Mouse (Mus musculus) liver, adult 2 months (tissue): ENCODE measurements around the gene Cfap44. TPM values are rescaled to one million over a fixed set of nuclear protein-coding genes. Genes with fewer than 3 reads are reported as not detected.

Experiments used
- DNase-seq: peaks from one replicate; pipeline ENCODE4 v3.0.0-alpha.2; 2011; ENCODE audit warnings: low read depth, low spot score; ENCODE audit errors: extremely low read depth
- H3K27ac ChIP-seq: fragments of 200-500 bp; replicated peaks from 2 replicates; pipeline ENCODE4 v1.5.1; 2012; ENCODE audit warnings: low read depth, mild to moderate bottlenecking, control low read depth, inconsistent platforms, low read length; ENCODE audit not compliant: insufficient read depth
- H3K27me3 ChIP-seq: fragments of 200-500 bp; 2 replicates; pipeline ENCODE4 v1.6.1; 2012; ENCODE audit warnings: mild to moderate bottlenecking, moderate library complexity, low read length, inconsistent platforms; ENCODE audit not compliant: control insufficient read depth, insufficient read depth
- H3K36me3 ChIP-seq: fragments of 200-500 bp; 2 replicates; pipeline ENCODE4 v1.6.1; 2012; ENCODE audit warnings: low read length, inconsistent platforms; ENCODE audit not compliant: control insufficient read depth, insufficient read depth
- H3K4me1 ChIP-seq: fragments of 200-500 bp; 2 replicates; pipeline ENCODE4 v1.6.1; 2011; ENCODE audit warnings: low read length; ENCODE audit not compliant: control insufficient read depth, insufficient read depth
- H3K4me3 ChIP-seq: fragments of 200-500 bp; 2 replicates; pipeline ENCODE4 v1.5.1; 2011; ENCODE audit warnings: low read depth, mild to moderate bottlenecking, control low read depth, low read length, moderate library complexity; ENCODE audit not compliant: insufficient read depth
- H3K79me2 ChIP-seq: fragments of 200-500 bp; 2 replicates; pipeline ENCODE4 v1.6.1; 2012; ENCODE audit warnings: inconsistent platforms, mild to moderate bottlenecking, low read length, moderate library complexity; ENCODE audit not compliant: control insufficient read depth, insufficient read depth
- H3K9ac ChIP-seq: fragments of 200-500 bp; 2 replicates; pipeline ENCODE4 v1.6.1; 2012; ENCODE audit warnings: low read depth, mild to moderate bottlenecking, control low read depth, inconsistent platforms, low read length
- CTCF ChIP-seq: fragments of 200-500 bp; IDR thresholded peaks from 2 replicates; pipeline ENCODE4 v1.5.1; 2011; ENCODE audit warnings: low read depth, low read length, control low read depth
- POLR2A ChIP-seq: fragments of 200-500 bp; IDR thresholded peaks from 2 replicates; pipeline ENCODE4 v1.6.1; 2011; ENCODE audit warnings: low read length, control low read depth; ENCODE audit not compliant: insufficient read depth; ENCODE audit errors: extremely low read depth
- WGBS: fragments of 180-500 bp; shearing (Covaris S2); methylation state at CpG from one replicate; pipeline ENCODE4 v1.1.7; 2018; 5-methylcytosine and 5-hydroxymethylcytosine counted together
- polyA plus RNA-seq: library from polyadenylated mRNA; depleted of rRNA; stranded (reverse); fragments of >200 nt; gene quantifications from 2 replicates; pipeline ENCODE4 v1.2.3, GENCODE M21; 2012
- total RNA-seq: library from RNA; depleted of rRNA; stranded (reverse); fragments of >200 nt; gene quantifications from 2 replicates; pipeline ENCODE4 v1.2.3, GENCODE M21; 2014

Cfap44 gene
- total and polyA plus RNA-seq, 2 experiments = not detected

DNA sequence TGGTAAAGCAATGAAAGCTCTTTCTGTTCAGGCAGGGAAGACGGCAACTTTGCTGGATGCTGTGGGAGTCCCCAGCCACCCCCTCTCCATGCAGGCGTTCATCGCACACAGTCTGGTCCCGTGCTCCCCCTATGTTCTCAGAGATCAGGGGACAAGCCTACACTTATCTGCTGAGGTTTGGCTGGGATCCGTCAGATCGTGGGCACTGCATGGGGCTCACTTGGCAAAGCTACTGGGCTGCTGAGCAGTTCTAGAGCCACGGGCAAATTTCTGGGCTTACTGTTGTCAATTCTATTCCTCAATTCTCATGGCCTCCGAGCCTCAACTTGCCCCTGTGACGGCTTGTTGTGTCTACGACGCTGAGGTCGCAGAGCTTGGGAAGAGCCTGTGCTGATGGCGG, 114.2 kb downstream of the Cfap44 start:
- Histone ChIP-seq H3K9ac (no peak overlapping the region), H3K4me1 (no peaks in the 10 kb centered on the region), H3K27me3 (no peaks in the 10 kb centered on the region), H3K36me3 (no peaks in the 10 kb centered on the region), H3K4me3 (no peak overlapping the region), H3K79me2 (no peaks in the 10 kb centered on the region), H3K27ac (no peak overlapping the region)
- 85% methylated on average over 13 of the region's 13 CpGs for WGBS
- DNase-seq = no peak
- TF ChIP-seq POLR2A = no peak
- TF ChIP-seq CTCF = no peak

DNA sequence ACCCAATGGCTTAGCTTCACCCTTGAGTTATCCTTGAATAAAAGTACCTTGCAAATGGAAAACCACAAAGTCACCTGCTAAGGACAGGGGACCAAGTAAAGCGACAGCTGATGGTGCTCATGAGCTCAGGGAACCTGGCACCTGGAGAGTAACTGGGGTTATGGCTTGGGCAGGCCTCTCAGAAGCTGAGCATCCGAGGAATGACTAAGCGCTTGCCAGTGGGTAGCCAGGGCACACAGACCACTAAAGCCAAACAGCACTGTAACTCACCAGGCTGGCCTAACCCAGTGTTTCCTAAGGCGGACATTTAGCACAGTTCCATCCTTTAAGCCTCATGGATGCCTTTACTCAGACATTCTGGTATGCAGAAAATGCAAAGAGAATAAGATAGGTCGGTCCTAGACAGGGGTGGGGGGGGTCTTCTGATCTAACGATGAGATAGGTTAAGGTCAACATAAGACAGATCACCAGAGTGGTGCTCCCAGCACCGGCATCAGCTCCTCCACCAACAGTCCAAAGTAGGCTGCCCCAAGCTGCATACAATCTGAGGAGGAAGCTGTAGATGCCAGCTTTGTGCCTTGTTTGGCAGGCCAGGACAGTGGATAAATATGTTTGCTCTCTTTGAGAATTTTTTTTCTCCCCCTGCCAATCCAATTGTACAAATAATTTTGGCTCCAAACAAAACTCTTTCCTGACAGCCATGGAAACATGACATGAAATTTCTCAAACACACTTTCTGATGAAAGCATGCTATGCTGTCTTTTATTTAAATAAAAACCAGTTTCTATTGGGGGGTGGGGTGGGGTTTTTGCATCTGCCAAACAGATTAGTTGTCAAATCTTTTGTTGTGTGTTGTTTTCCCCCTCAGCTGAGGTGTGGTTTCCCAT, 115.1 kb downstream of the Cfap44 start:
- 63% methylated on average over 7 of the region's 7 CpGs for WGBS

DNA sequence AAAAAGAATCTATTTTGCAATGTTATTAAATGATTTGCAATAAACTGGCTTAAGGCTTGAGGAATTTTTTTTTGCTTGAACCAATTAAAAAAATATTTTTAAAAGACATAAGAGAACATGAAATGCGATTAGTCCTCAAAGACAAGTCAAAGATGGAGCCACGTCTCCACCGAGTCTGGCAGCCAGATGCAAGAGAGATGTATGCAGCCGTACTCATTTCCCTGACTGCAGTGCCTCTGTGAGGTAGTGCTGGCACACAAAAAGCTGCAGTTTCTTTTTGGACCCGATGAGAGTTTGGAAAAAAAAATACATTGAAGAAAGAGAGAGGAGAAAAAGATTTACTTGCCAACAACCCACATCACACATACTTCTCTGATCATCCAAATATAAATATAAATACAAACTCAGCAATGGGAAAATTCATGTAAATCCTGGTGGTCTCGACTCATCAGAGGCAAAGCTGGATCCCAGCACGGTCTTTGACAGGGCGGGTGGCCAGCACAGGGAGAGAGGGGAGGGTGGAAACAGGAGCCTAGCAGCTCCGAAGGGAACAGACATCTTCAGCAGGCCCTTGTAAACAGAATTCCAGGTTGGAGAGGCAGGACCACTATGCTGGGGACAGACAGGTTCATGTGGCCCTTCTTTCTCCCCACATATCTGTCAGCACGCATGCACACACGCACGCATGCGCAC, 116.1 kb downstream of the Cfap44 start:
- no peak for DNase-seq
- H3K9ac ChIP-seq = no peak overlapping the region
- TF ChIP-seq CTCF (no peak), POLR2A (no peak)
- H3K4me1 ChIP-seq = no peaks in the 10 kb centered on the region
- H3K27me3 ChIP-seq = no peaks in the 10 kb centered on the region
- H3K4me3 ChIP-seq = no peak overlapping the region
- 75% methylated on average over 13 of the region's 13 CpGs for WGBS
- H3K27ac ChIP-seq = no peak overlapping the region
- H3K79me2 ChIP-seq = no peaks in the 10 kb centered on the region
- no peaks in the 10 kb centered on the region for H3K36me3 ChIP-seq

More for the DNA sequence above, 115.1 kb downstream of the Cfap44 start:
- Histone ChIP-seq H3K27me3 (no peaks in the 10 kb centered on the region), H3K36me3 (no peaks in the 10 kb centered on the region), H3K4me3 (no peak overlapping the region), H3K4me1 (no peaks in the 10 kb centered on the region), H3K27ac (no peak overlapping the region), H3K79me2 (no peaks in the 10 kb centered on the region), H3K9ac (no peak overlapping the region)
- DNase-seq = no peak
- TF ChIP-seq CTCF = no peak
- no peak for TF ChIP-seq POLR2A

DNA sequence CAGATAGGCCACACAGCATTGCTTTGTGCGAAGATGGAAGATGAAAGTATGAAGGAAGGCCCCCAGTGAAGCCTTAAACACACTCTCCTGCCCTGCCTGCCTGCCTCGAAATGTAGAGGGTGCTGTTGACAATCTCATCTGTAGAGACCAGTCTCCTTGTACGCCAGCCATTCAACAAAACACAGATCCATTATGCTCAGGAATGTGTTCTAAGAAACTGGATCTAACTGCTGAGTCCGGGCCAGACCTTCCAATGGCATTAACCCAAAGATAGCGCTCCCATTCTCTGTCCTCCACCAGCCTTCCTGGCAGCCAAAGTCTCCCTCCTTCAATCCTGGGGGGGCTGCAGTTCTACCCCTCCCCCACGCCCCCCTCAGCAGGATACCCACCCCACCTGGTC, 121.9 kb downstream of the Cfap44 start:
- Histone ChIP-seq H3K4me1 (no peaks in the 10 kb centered on the region), H3K9ac (no peak overlapping the region), H3K36me3 (no peaks in the 10 kb centered on the region), H3K27me3 (no peaks in the 10 kb centered on the region), H3K79me2 (no peaks in the 10 kb centered on the region), H3K27ac (no peak overlapping the region), H3K4me3 (no peak overlapping the region)
- TF ChIP-seq CTCF (no peak), POLR2A (no peak)
- 74% methylated on average over 6 of the region's 6 CpGs for WGBS
- no peak for DNase-seq

DNA sequence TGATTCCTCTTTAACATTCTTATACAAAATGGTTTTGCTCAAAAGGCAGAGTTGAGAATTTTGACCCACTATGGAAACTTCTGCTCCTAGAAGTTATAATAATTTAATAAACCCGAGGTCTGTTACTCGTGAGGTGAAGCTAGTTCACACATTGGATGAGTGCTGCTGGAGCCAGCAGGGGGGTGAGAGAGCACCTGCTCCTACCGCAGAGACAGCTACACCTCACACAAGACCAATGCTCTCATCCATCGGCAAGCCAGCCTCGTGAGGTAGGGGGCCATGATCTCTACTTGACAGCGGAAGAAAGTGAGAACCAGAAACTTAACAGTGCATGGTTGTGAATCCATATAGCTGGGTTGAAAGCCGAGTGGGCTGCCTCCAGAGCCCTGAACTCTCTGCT, 129.0 kb downstream of the Cfap44 start:
- no peak overlapping the region for H3K9ac ChIP-seq

More for the DNA sequence above, 129.0 kb downstream of the Cfap44 start:
- H3K36me3 ChIP-seq = no peaks in the 10 kb centered on the region
- WGBS = 68% methylated on average over 7 of the region's 7 CpGs
- no peaks in the 10 kb centered on the region for H3K4me1 ChIP-seq
- DNase-seq = no peak
- H3K27ac ChIP-seq = no peak overlapping the region
- no peaks in the 10 kb centered on the region for H3K27me3 ChIP-seq
- no peak overlapping the region for H3K4me3 ChIP-seq
- no peaks in the 10 kb centered on the region for H3K79me2 ChIP-seq
- TF ChIP-seq CTCF (no peak), POLR2A (no peak)
